Mouse (Mus musculus) cerebellum, postnatal 10 days (tissue): ENCODE data around the gene Gm9745.
"Not testable (repeated sequence)": the region's sequence is repeated elsewhere in the genome, so short reads cannot be mapped to it uniquely, and the experiment has no call there.

Source experiments
- DNase-seq, 2 experiments: peaks; one replicate each; pipeline ENCODE4 v3.0.0; 2021; ENCODE audit warnings: mixed read lengths in 2 of 2

Gm9745 gene

DNA sequence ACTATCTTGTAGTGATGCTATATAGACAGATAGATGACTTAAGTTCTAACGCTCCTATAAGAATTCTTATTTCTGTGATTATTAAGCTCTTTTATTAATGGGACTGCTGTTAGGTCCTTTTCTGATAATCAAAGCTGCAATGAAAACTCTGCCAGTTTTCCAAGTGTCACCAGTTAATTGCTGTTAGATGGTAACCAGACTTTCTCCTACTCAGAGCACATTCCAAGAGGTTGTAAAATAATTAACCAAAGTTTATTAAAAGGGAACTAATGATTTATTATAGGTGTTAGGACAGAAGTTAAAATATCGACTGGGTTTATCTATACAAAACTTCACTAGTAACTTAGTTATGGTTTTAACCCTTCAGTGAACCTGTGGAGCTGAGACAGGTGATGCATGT, 42.0 kb downstream of the Gm9745 start:
- DNase-seq: not testable (repeated sequence)
